Mouse (Mus musculus): ENCODE measurements around the gene Bri3. TPM values are rescaled to one million over a fixed set of nuclear protein-coding genes. Genes with fewer than 3 reads are reported as not detected.

Gene Bri3
- polyA plus RNA-seq, 1 experiment = 154 TPM

DNA sequence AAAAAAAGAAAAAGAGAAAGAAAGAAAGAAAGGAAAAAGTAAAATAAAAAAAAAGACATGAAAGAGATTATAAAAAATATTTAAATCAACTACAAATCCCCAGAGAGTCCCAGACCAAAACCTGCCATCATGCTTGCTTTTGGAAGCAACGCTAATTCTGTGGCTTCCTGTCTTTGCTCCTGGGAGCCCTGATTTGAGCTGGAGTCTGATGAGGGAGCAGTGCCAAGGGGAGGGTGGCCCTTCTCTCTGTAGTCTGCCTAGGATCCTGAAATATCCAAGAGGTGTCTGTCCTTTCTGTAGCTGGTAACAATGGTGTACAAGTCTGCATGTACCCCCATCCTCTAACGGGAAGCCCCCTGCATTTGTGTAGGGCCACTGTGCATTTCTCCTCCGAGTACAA lies 26.9 kb downstream of the Bri3 start:
- Histone ChIP-seq H3K4me3 (ENCODE audit: low read depth, low read length) (no peak overlapping the region), H3K4me1 (ENCODE audit: control insufficient read depth, insufficient read depth, insufficient read length, low read length) (no peaks in the 10 kb centered on the region; the same call in 1 of the 2 replicates), H3K27ac (ENCODE audit: insufficient read depth, low read depth, low read length) (no peak overlapping the region), H3K36me3 (ENCODE audit: control insufficient read depth, insufficient read depth, low read length) (peaks cover 48% of the 10 kb centered on the region), H3K27me3 (ENCODE audit: control insufficient read depth, insufficient read depth, low read length) (no peaks in the 10 kb centered on the region)
- WGBS = 85% methylated on average over 3 of the region's 3 CpGs
- no peak for TF ChIP-seq CTCF (IDR thresholded peaks at IDR 0.05; ENCODE audit: extremely low read depth, insufficient read length, insufficient replicate concordance, low read depth, low read length)
- TF ChIP-seq POLR2A (IDR thresholded peaks at IDR 0.05; ENCODE audit: low read depth, low read length) = no peak

DNA sequence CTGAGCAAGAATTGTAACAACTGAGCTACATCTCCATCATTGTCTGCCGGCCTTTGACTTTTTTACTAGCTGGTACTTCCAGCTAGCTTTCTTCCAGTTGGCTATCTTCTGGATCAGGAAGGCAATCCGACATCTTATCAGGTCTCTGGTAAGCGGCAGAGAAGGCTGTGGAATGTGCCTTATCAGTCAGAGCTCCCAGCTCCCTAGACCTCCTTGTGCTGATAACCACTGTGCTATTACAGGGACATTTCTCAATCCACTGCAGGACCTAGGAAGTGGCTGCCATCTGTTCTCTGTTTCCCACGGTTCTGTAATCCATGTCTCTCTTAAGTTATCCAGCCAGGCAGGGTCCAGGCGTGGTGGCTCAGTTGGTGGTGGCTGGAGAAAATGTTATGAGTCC lies 27.5 kb downstream of the Bri3 start:
- H3K27me3 ChIP-seq (ENCODE audit: control insufficient read depth, insufficient read depth, low read length) = no peaks in the 10 kb centered on the region
- no peak for TF ChIP-seq POLR2A (IDR thresholded peaks at IDR 0.05; ENCODE audit: low read depth, low read length)
- TF ChIP-seq CTCF (IDR thresholded peaks at IDR 0.05; ENCODE audit: extremely low read depth, insufficient read length, insufficient replicate concordance, low read depth, low read length) = no peak
- H3K4me3 ChIP-seq (ENCODE audit: low read depth, low read length) = no peak overlapping the region
- H3K27ac ChIP-seq (ENCODE audit: insufficient read depth, low read depth, low read length) = no peak overlapping the region
- H3K4me1 ChIP-seq (ENCODE audit: control insufficient read depth, insufficient read depth, insufficient read length, low read length) = no peaks in the 10 kb centered on the region; the same call in 1 of the 2 replicates
- H3K36me3 ChIP-seq (ENCODE audit: control insufficient read depth, insufficient read depth, low read length) = peaks cover 46% of the 10 kb centered on the region
- 27% methylated on average over 5 of the region's 5 CpGs for WGBS

DNA sequence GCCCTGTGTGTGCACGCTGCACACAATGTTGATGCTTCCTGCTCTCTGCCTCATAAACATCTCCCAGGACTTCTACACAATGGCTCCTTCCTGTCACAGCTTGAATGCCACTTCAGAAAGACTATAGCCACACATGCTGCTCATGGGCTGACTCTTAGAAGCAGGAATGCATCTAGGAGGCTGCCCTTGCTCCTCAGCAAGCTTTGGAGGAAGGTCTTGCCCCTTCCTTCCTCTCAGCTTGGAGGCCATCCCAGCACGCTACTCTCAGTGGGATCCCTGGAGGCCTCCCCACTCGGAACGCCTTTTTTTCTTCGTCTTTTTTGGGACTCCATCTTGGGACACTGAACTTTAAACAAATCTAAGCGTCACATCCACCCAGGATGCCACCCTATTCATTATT lies 30.7 kb downstream of the Bri3 start:
- H3K27ac ChIP-seq (ENCODE audit: insufficient read depth, low read depth, low read length) = no peak overlapping the region
- H3K27me3 ChIP-seq (ENCODE audit: control insufficient read depth, insufficient read depth, low read length) = no peaks in the 10 kb centered on the region
- WGBS = 85% methylated on average over 6 of the region's 6 CpGs
- peaks cover 3% of the 10 kb centered on the region; the same call in 1 of the 2 replicates for H3K4me1 ChIP-seq (ENCODE audit: control insufficient read depth, insufficient read depth, insufficient read length, low read length)
- peaks cover 53% of the 10 kb centered on the region for H3K36me3 ChIP-seq (ENCODE audit: control insufficient read depth, insufficient read depth, low read length)
- TF ChIP-seq POLR2A (IDR thresholded peaks at IDR 0.05; ENCODE audit: low read depth, low read length) (no peak), CTCF (IDR thresholded peaks at IDR 0.05; ENCODE audit: extremely low read depth, insufficient read length, insufficient replicate concordance, low read depth, low read length) (no peak)
- H3K4me3 ChIP-seq (ENCODE audit: low read depth, low read length) = no peak overlapping the region

DNA sequence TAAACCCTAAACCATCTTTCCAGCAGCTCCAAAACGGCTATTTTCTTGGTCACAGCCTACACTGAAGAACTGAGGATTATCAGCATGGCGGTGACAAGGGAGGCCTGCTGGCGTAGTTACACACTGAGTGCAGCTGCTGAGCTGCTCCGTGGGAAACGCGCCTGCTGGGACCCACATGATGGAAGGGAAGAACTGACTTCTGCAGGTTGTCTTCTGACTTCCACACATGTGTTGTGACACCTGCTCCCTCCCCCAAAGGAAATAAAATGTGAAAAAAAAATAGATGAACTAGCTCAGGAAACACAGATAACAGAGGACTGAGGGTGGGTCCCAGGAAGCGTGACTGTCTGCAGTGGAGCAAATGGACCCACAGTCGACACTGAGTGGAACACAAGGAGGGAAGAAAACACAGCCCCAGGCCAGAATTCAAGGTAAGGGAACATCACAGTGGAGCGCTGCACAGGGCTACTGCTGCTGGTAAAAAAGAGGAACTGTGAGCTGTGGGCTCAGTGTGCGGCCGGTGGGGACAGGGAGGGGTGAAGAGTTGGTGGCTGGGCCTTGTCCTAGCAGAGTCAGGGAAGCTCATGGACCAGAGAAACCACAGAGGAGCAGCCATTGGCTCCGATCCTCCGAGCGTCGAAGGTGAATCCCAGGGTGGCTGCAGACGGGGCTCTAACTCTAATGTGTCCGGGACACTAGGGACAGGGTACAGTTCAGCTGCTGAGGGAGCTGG lies 32.8 kb downstream of the Bri3 start:
- no peak overlapping the region for H3K4me3 ChIP-seq (ENCODE audit: low read depth, low read length)
- H3K36me3 ChIP-seq (ENCODE audit: control insufficient read depth, insufficient read depth, low read length) = peaks cover 57% of the 10 kb centered on the region
- H3K27me3 ChIP-seq (ENCODE audit: control insufficient read depth, insufficient read depth, low read length) = no peaks in the 10 kb centered on the region
- 0 out of 2 replicates have a peak, but pooled peaks cover 3% of the 10 kb centered on the region for H3K4me1 ChIP-seq (ENCODE audit: control insufficient read depth, insufficient read depth, insufficient read length, low read length)
- TF ChIP-seq CTCF (IDR thresholded peaks at IDR 0.05; ENCODE audit: extremely low read depth, insufficient read length, insufficient replicate concordance, low read depth, low read length) = no peak
- TF ChIP-seq POLR2A (IDR thresholded peaks at IDR 0.05; ENCODE audit: low read depth, low read length) = no peak
- WGBS = 79% methylated on average over 17 of the region's 17 CpGs
- no peak overlapping the region for H3K27ac ChIP-seq (ENCODE audit: insufficient read depth, low read depth, low read length)

DNA sequence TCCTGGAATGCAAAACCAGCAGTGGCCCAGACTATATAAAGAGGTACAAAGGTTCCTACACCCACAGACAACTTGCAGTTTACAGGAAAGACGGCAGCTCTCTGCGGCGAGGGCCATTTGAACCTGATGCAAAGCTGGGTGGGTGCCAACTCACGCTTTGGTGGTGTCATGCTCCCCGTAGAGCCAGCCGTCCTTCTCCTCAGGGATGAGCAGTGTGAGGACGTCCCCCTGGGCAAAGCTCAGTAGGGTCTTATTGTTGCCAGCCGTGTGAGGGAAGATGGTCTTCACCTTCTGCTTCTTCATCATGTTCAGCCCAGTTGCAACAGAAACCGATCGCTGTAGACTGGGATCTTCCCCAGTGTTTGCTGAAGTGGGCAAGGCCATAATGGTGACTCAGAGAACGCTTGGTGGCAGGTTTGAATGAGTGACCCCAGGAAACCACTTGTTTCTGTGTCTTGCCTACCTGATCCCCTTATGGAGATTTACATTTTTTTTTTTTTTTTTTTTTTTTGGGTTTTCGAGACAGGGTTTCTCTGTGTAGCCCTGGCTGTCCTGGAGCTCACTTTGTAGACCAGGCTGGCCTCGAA lies 34.2 kb downstream of the Bri3 start:
- no peak overlapping the region for H3K4me3 ChIP-seq (ENCODE audit: low read depth, low read length)
- TF ChIP-seq CTCF (IDR thresholded peaks at IDR 0.05; ENCODE audit: extremely low read depth, insufficient read length, insufficient replicate concordance, low read depth, low read length) (no peak), POLR2A (IDR thresholded peaks at IDR 0.05; ENCODE audit: low read depth, low read length) (no peak)
- H3K4me1 ChIP-seq (ENCODE audit: control insufficient read depth, insufficient read depth, insufficient read length, low read length) = peaks cover 13% of the 10 kb centered on the region
- H3K27me3 ChIP-seq (ENCODE audit: control insufficient read depth, insufficient read depth, low read length) = no peaks in the 10 kb centered on the region
- WGBS = 70% methylated on average over 12 of the region's 13 CpGs
- H3K27ac ChIP-seq (ENCODE audit: insufficient read depth, low read depth, low read length) = no peak overlapping the region
- H3K36me3 ChIP-seq (ENCODE audit: control insufficient read depth, insufficient read depth, low read length) = peaks cover 61% of the 10 kb centered on the region

DNA sequence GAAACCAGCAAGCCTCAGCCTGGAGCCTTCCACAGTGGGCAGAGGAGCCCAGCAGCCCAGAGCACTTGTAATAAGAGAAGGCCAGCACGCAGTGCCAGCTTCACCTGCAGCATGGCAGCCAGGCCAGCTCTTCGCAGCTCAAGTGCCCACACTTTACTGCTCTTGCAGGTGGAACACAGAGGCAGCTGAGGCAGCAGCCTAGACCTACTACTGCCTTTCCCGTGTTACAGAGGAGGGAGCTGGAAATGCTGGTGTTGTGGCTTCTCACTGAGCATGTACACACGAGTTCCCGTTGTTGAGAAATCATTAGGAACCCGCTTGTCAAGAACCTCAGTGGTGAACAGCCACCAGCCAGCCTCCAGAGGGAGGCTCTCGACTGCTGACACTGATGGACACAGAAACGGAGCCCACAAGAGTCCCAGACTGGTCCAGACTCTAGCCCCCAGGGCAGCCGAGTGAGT lies 34.9 kb downstream of the Bri3 start:
- 75% methylated on average over 9 of the region's 9 CpGs for WGBS
- Histone ChIP-seq H3K27ac (ENCODE audit: insufficient read depth, low read depth, low read length) (no peak overlapping the region), H3K4me3 (ENCODE audit: low read depth, low read length) (no peak overlapping the region), H3K4me1 (ENCODE audit: control insufficient read depth, insufficient read depth, insufficient read length, low read length) (peaks cover 13% of the 10 kb centered on the region), H3K27me3 (ENCODE audit: control insufficient read depth, insufficient read depth, low read length) (no peaks in the 10 kb centered on the region), H3K36me3 (ENCODE audit: control insufficient read depth, insufficient read depth, low read length) (peaks cover 62% of the 10 kb centered on the region)
- TF ChIP-seq POLR2A (IDR thresholded peaks at IDR 0.05; ENCODE audit: low read depth, low read length) = no peak
- TF ChIP-seq CTCF (IDR thresholded peaks at IDR 0.05; ENCODE audit: extremely low read depth, insufficient read length, insufficient replicate concordance, low read depth, low read length) = no peak

DNA sequence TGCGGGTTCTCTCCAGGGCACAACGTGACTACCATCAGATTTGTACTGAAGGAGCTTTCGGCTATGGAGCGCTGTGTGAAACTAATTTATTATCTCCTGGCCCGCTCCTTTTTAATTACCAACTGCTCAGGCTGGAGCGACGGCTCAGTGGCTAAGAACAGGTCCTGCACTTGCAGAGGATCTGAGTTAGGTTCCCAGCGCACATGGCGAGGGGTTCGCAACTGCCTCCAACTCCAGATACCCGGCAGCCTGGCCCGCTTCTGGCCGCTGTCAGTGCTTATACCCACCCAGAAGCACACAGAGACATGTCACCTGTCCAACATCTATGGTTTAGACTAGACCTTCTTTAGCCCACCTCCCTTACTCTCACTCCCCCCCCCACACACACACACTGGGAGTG lies 35.7 kb downstream of the Bri3 start:
- H3K4me1 ChIP-seq (ENCODE audit: control insufficient read depth, insufficient read depth, insufficient read length, low read length) = peaks cover 13% of the 10 kb centered on the region
- H3K36me3 ChIP-seq (ENCODE audit: control insufficient read depth, insufficient read depth, low read length) = peaks cover 65% of the 10 kb centered on the region
- no peak overlapping the region for H3K4me3 ChIP-seq (ENCODE audit: low read depth, low read length)
- TF ChIP-seq CTCF (IDR thresholded peaks at IDR 0.05; ENCODE audit: extremely low read depth, insufficient read length, insufficient replicate concordance, low read depth, low read length) (no peak), POLR2A (IDR thresholded peaks at IDR 0.05; ENCODE audit: low read depth, low read length) (no peak)
- H3K27me3 ChIP-seq (ENCODE audit: control insufficient read depth, insufficient read depth, low read length) = no peaks in the 10 kb centered on the region
- 96% methylated on average over 13 of the region's 13 CpGs for WGBS
- H3K27ac ChIP-seq (ENCODE audit: insufficient read depth, low read depth, low read length) = no peak overlapping the region

Measured in small intestine, adult 2 months (tissue).